8 mouse cellular contexts compared by ENCODE assay signal in the genomic region with DNA sequence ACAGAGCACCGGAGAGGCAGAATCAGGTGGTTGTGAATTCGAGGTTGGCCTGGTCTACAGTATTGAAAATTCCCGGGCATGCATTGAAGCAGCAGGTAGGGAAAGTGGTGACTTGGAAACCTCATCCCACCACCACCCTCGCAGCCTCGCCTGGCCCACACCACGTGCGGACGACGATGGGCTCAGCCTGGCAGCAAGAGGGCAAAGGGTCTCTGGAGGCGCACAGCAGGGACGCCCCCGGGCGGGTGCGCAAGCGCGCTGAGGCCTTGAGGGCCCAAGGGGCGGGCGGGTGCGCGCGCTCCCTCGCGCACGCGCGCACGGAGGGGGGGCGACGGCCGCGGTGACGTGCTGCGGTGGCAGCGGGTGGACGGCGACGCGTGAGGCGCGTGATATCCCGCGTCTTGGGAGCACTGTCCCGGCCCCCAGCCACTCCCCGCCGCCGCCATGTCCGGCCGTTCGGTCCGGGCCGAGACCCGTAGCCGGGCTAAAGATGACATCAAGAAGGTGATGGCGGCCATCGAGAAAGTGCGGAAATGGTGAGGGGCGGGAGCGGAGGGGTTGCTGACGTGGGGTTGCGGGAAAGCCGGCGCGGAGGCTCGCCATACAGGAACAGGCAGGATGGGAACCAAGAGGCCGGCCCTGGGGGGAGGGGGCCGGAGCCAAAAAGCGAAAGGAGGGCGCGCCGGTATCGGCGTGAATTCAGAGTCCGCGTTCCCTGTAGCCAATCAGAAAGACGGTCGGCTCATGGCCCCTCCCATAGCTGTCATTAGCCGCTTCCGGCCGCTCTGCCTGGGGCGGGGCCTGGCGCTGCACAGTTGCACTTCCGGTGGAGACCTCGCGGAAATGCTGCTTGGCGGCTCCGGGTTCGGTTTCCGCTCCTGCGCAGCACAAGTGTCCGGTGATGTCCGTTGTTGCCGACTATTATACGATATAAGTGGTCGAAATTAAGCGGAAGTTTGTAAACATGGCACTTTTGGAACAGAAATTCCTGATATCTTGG. TPM values are rescaled to one million over a fixed set of nuclear protein-coding genes. Genes with fewer than 3 reads are reported as not detected.
A peak's percentile ranks its signal among the peaks of the same experiment; 100 is the strongest.
DNase-seq lines count a peak whose midpoint lies in the region; ATAC-seq and TF ChIP-seq lines count a peak whose summit lies in the region.

TSS of gene Bcl7b (plus strand) at position 221 of the 1,000 bp plus-strand sequence.

- H3K9me3 ChIP-seq in hindbrain, embryonic 10.5 days: no peaks in the 10 kb centered on the region
- H3K9me3 ChIP-seq in lung, postnatal 0 days (ENCODE audit: low read length): no peaks in the 10 kb centered on the region

- peak; percentile 100 for DNase-seq in MN1 (ENCODE audit: low spot score)
- DNase-seq in cerebellum, adult 9-10 months: peak; percentile 98
- peak; percentile 98 for DNase-seq in hindbrain, embryonic 10.5 days (ENCODE audit: low spot score)
- peak; percentile 98 for DNase-seq in layer of hippocampus, adult 9-11 months
- DNase-seq in lung, postnatal 0 days (ENCODE audit: low spot score): peak; percentile 99
- DNase-seq in ovary, postnatal 14 days (ENCODE audit: low spot score): peak; percentile 87
- peak; percentile 96 for DNase-seq in thymus, postnatal 14 days

- H3K4me2 ChIP-seq in lung, postnatal 0 days (replicated peaks; ENCODE audit: low read depth, low read length): peak within 1 kb of the TSS; percentile 64

- peaks cover 22% of the 10 kb centered on the region for H3K4me1 ChIP-seq in hindbrain, embryonic 10.5 days (replicated peaks)
- peaks cover 6% of the 10 kb centered on the region; the same call in 1 of the 2 replicates for H3K4me1 ChIP-seq in lung, postnatal 0 days (ENCODE audit: insufficient read depth, low read depth, low read length)

- H3K36me3 ChIP-seq in hindbrain, embryonic 10.5 days: peaks cover 38% of the 10 kb centered on the region
- peaks cover 14% of the 10 kb centered on the region for H3K36me3 ChIP-seq in lung, postnatal 0 days (ENCODE audit: insufficient read depth, low read length)

- TF ChIP-seq EP300 in lung, postnatal 0 days (IDR thresholded peaks at IDR 0.05): peak; percentile 40; the same call in 1 of the 2 replicates

- no peaks in the 10 kb centered on the region for H3K27me3 ChIP-seq in hindbrain, embryonic 10.5 days (ENCODE audit: insufficient read depth, poor library complexity, severe bottlenecking)
- H3K27me3 ChIP-seq in lung, postnatal 0 days (replicated peaks; ENCODE audit: insufficient read depth, low read length): no peaks in the 10 kb centered on the region

- peak; percentile 30 for TF ChIP-seq CTCF in lung, postnatal 0 days (IDR thresholded peaks at IDR 0.05)

- 3% methylated on average over 95 of the region's 95 CpGs for WGBS in hindbrain, embryonic 10.5 days
- 2% methylated on average over 69 of the region's 95 CpGs for WGBS in lung, postnatal 0 days

- H3K27ac ChIP-seq in hindbrain, embryonic 10.5 days: peak within 1 kb of the TSS; percentile 99
- H3K27ac ChIP-seq in lung, postnatal 0 days (ENCODE audit: low read length): peak within 1 kb of the TSS; percentile 98

- H3K4me3 ChIP-seq in hindbrain, embryonic 10.5 days: peak within 1 kb of the TSS; percentile 81
- H3K4me3 ChIP-seq in lung, postnatal 0 days (ENCODE audit: low read depth, low read length): peak within 1 kb of the TSS; percentile 81

- peak within 1 kb of the TSS; percentile 88 for H3K9ac ChIP-seq in lung, postnatal 0 days (replicated peaks; ENCODE audit: low read depth)

- ATAC-seq in frontal cortex, adult (ENCODE audit: low TSS enrichment): peak; percentile 95
- peak; percentile 99 for ATAC-seq in lung, postnatal 0 days

RNA-seq across cellular contexts. Expression of gene Bcl7b, which starts in this region (rescaled TPM):
- polyA plus RNA-seq in hindbrain, embryonic 10.5 days (2016; fragmentation: Nextera tagmentation; extraction: Ambion mirVana): 45.7 and 46.1 TPM in 2 replicates
- polyA plus RNA-seq in lung, postnatal 0 days (2015; fragmentation: Nextera tagmentation; extraction: Ambion mirVana): 63.1 and 65.7 TPM in 2 replicates

Comparison
In these comparisons a context has a peak if more than half of its experiments do, and no peak if none do; other contexts are left out.
1. Peak in every context shown above with its lines: DNase-seq, ATAC-seq, H3K4me3 ChIP-seq and H3K27ac ChIP-seq.